Comparison of ENCODE assay signal across 1 mouse cellular context in the genomic region with DNA sequence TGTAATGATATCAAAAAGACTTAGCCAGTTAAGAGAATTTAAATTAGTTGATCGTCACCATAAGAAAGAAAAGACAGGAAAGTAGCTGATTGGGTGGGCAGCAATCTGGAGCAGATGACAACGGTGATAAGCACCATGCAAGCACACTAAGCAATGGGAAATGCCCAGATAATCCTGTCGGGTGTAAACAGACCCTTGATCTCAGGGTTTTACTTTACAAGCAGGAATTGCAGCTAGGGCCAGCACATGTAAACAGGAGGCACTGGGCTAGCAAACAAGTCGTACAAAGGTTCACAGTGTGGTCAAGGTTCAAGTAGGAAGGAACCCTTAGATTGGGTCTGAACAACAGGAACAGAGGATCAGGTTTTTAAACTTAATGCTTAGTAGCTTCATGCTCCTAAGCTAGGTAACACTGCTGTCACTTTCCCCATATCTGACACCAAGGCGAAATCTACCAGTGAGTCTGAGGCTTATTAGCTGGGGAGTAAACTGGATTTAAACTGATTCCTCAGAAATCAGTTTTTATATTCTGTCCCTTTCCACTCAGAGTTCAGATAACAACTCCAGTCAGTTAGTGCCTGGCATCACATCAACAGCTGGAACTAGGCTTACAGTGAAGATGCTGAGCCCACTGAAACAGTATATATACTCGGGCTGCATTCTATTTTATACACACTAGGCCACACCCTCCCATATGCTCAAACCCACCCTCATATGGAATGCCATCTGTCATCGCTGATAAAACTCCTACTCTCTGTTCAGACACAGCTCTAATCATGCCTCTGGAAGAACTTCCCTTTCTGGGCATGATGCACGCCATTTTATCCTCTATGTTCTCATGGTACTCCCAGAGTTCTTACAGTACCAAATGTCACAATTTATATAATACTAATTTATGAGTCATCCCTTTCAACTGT.
TF ChIP-seq lines count a peak whose summit lies in the region.

No protein-coding gene starts in this region.

TF ChIP-seq in MEL, 35 proteins besides CTCF, POLR2A, EP300 and RAD21 (continued from another document):
- TF ChIP-seq SMC3 (IDR thresholded peaks at IDR 0.05; ENCODE audit: low read depth, low read length) (no peak), RCOR1 (IDR thresholded peaks at IDR 0.05; ENCODE audit: low read depth, low read length) (peak; percentile 34; the same call in 1 of the 2 replicates), USF1 (IDR thresholded peaks at IDR 0.05; ENCODE audit: low read depth, low read length) (no peak), NELFE (IDR thresholded peaks at IDR 0.05; ENCODE audit: low read depth, low read length) (no peak), MYC (IDR thresholded peaks at IDR 0.05; ENCODE audit: low read depth, low read length) (peak; percentile 46; the same call in 1 of the 2 replicates), SIN3A (IDR thresholded peaks at IDR 0.05; ENCODE audit: low read length) (peak; percentile 73), TBP (IDR thresholded peaks at IDR 0.05; ENCODE audit: low read depth, low read length) (peak; percentile 63; the same call in 1 of the 2 replicates), TAL1 (IDR thresholded peaks at IDR 0.05; ENCODE audit: low read length) (peak; percentile 93)
